Mouse (Mus musculus) stomach, embryonic 14.5 days (tissue): ENCODE measurements around the gene Slc25a23. TPM values are rescaled to one million over a fixed set of nuclear protein-coding genes. Genes with fewer than 3 reads are reported as not detected.
A peak's percentile ranks its signal among the peaks of the same experiment; 100 is the strongest.

Source experiments
- ATAC-seq: fragments of 200-750 bp; cut with Nextera tagmentation; 2 replicates; pipeline ENCODE4 v1.8.0; 2017; ENCODE audit warnings: low read depth, moderate TSS enrichment; ENCODE audit not compliant: insufficient number of reproducible peaks, insufficient read depth, low FRiP score
- H3K27ac ChIP-seq: fragments of 300-500 bp; sonication (generic); 2 replicates; pipeline ENCODE4 v1.5.1; 2014; ENCODE audit warnings: mild to moderate bottlenecking, low read length, moderate library complexity, mixed read lengths
- H3K27me3 ChIP-seq: fragments of 300-500 bp; sonication (generic); 2 replicates; pipeline ENCODE4 v1.6.1; 2014; ENCODE audit warnings: low read length, control low read depth, mixed read lengths; ENCODE audit not compliant: control insufficient read depth, insufficient read depth
- H3K36me3 ChIP-seq: fragments of 300-500 bp; sonication (generic); 2 replicates; pipeline ENCODE4 v1.6.1; 2014; ENCODE audit warnings: mild to moderate bottlenecking, control low read depth, low read length, moderate library complexity, mixed read lengths; ENCODE audit not compliant: control insufficient read depth, insufficient read depth
- H3K4me1 ChIP-seq: fragments of 300-500 bp; sonication (generic); 2 replicates; pipeline ENCODE4 v1.6.1; 2014; ENCODE audit warnings: low read length, control low read depth, mixed read lengths; ENCODE audit not compliant: control insufficient read depth, insufficient read depth
- H3K4me2 ChIP-seq: fragments of 300-500 bp; sonication (generic); replicated peaks from 2 replicates; pipeline ENCODE4 v1.6.1; 2014; ENCODE audit warnings: low read depth, low read length, control low read depth
- H3K4me3 ChIP-seq: fragments of 300-500 bp; sonication (generic); 2 replicates; pipeline ENCODE4 v1.5.1; 2014; ENCODE audit warnings: low read depth, low read length, control low read depth
- H3K9ac ChIP-seq: fragments of 300-500 bp; sonication (generic); replicated peaks from 2 replicates; pipeline ENCODE4 v1.6.1; 2014; ENCODE audit warnings: low read depth, mild to moderate bottlenecking, control low read depth, low read length, moderate library complexity, mixed read lengths
- H3K9me3 ChIP-seq: fragments of 300-500 bp; sonication (generic); 2 replicates; pipeline ENCODE4 v1.6.1; 2016; ENCODE audit warnings: low read depth, low read length, control low read depth; ENCODE audit not compliant: control insufficient read depth
- WGBS: fragments of 180-500 bp; shearing (Covaris S2); extraction: QIAGEN DNeasy Blood & Tissue Kit; methylation state at CpG from one replicate; pipeline ENCODE4 v1.1.7; 2014; 5-methylcytosine and 5-hydroxymethylcytosine counted together
- polyA plus RNA-seq: library from polyadenylated mRNA; unstranded; fragments of >200 nt; fragmentation: Nextera tagmentation; extraction: Ambion mirVana; gene quantifications from 2 replicates; pipeline ENCODE4 v1.2.1, GENCODE M21; 2014

Slc25a23 gene
- polyA plus RNA-seq, 1 experiment from 2014 or later, result 12.7 TPM

- ATAC-seq, result no peak
- Histone ChIP-seq H3K27me3 (no peaks in the 10 kb centered on the region), H3K36me3 (peaks cover 33% of the 10 kb centered on the region), H3K9me3 (no peaks in the 10 kb centered on the region), H3K4me1 (peaks cover 7% of the 10 kb centered on the region; the same call in 1 of the 2 replicates), H3K9ac (no peak within 1 kb of the TSS), H3K27ac (no peak within 1 kb of the TSS), H3K4me3 (no peak within 1 kb of the TSS), H3K4me2 (no peak within 1 kb of the TSS)
- 88% methylated on average over 9 of the region's 9 CpGs for WGBS
Measured at GRCm38 (mm10) chr17:56999968-57000609, 59.6 kb downstream of the Slc25a23 start, which contains the start of gene Pspn. Gene Pspn (minus strand): TSS chr17:57000018.

- Histone ChIP-seq H3K27me3 (no peaks in the 10 kb centered on the region), H3K36me3 (peaks cover 35% of the 10 kb centered on the region), H3K9me3 (no peaks in the 10 kb centered on the region), H3K27ac (no peak overlapping the region), H3K4me2 (no peak overlapping the region), H3K4me3 (no peak overlapping the region), H3K4me1 (peaks cover 7% of the 10 kb centered on the region; the same call in 1 of the 2 replicates), H3K9ac (no peak overlapping the region)
- 92% methylated on average over 9 of the region's 9 CpGs for WGBS
- ATAC-seq, result no peak
Measured at GRCm38 (mm10) chr17:56999414-56999813, 60.2 kb downstream of the Slc25a23 start.

DNA sequence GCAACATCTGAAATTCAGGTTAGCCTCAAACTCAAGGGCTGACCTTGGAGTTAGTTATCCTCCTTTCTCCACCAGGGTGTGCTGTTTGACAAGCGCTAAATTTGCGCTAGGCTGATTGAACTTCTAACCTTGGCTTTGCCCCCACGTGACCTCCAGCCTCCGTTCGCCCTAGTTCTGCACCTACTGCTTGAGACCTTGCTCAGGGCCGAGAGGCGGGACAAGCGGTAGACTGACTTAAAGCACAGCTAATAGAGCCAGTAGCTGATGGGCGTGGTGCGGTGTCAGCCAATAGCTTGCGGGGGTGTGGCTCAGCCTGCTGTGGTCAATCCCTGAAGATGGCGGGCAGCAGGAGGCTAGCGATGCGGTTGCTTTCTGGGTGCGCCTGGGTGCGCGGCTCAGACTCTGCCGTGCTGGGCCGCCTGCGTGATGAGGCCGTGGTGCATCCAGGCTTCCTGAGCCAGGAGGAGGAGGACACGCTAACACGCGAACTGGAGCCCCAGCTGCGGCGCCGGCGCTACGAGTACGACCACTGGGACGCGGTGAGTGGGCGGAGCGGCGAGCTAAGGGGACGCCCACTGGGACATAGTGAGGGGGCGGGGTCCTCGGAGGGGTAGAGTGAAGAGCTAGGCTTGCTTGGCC is 62.5 kb downstream of the Slc25a23 start, which contains the start of gene Alkbh7:
Alkbh7 (plus strand) TSS at position 311 of the 639 bp plus-strand sequence.
- H3K36me3 ChIP-seq, result peaks cover 39% of the 10 kb centered on the region
- peak; percentile 98 for ATAC-seq

GRCm38 (mm10) chr17:56996506-56996905 is 63.2 kb downstream of the Slc25a23 start:
- H3K4me2 ChIP-seq, result peak overlapping the region; percentile 30; the same call in 1 of the 2 replicates
- no peaks in the 10 kb centered on the region for H3K27me3 ChIP-seq
- peaks cover 7% of the 10 kb centered on the region; the same call in 1 of the 2 replicates for H3K4me1 ChIP-seq
- no peak overlapping the region for H3K27ac ChIP-seq
- H3K9me3 ChIP-seq, result no peaks in the 10 kb centered on the region
- no peak for ATAC-seq
- H3K9ac ChIP-seq, result no peak overlapping the region
- peak overlapping the region; percentile 73; the same call in 1 of the 2 replicates for H3K4me3 ChIP-seq
- peaks cover 40% of the 10 kb centered on the region for H3K36me3 ChIP-seq
- 61% methylated on average over 2 of the region's 2 CpGs for WGBS

More for the DNA sequence above, 62.5 kb downstream of the Slc25a23 start, which contains the start of gene Alkbh7:
- H3K9ac ChIP-seq, result peak within 1 kb of the TSS; percentile 57
- under 1% methylated on average over 38 of the region's 38 CpGs for WGBS
- peak within 1 kb of the TSS; percentile 73 for H3K4me3 ChIP-seq
- H3K4me1 ChIP-seq, result peaks cover 7% of the 10 kb centered on the region; the same call in 1 of the 2 replicates
- H3K9me3 ChIP-seq, result no peaks in the 10 kb centered on the region
- peak within 1 kb of the TSS; percentile 67 for H3K4me2 ChIP-seq
- no peaks in the 10 kb centered on the region for H3K27me3 ChIP-seq
- H3K27ac ChIP-seq, result peak within 1 kb of the TSS; percentile 76

GRCm38 (mm10) chr17:56995046-56995445 is 64.6 kb downstream of the Slc25a23 start:
- Histone ChIP-seq H3K36me3 (peaks cover 40% of the 10 kb centered on the region), H3K4me1 (peaks cover 13% of the 10 kb centered on the region), H3K27ac (no peak overlapping the region), H3K9me3 (no peaks in the 10 kb centered on the region), H3K27me3 (no peaks in the 10 kb centered on the region), H3K4me3 (no peak overlapping the region), H3K4me2 (no peak overlapping the region), H3K9ac (no peak overlapping the region)
- 90% methylated on average over 8 of the region's 8 CpGs for WGBS
- ATAC-seq, result no peak

Other genes starting within 250 kb of the Slc25a23 start
- gene Rfx2, start 228.8 kb downstream of the Slc25a23 start, polyA plus RNA-seq, result 6.7 TPM in 2 replicates
- not detected in 2 replicates for gene Acsbg2, start 185.4 kb downstream of the Slc25a23 start, polyA plus RNA-seq
- gene 1700061G19Rik, start 184.4 kb downstream of the Slc25a23 start, polyA plus RNA-seq, result 0.35 and 0.76 TPM in 2 replicates
- gene Mllt1, start 124.4 kb downstream of the Slc25a23 start, polyA plus RNA-seq, result 26.8 and 29.6 TPM in 2 replicates
- not detected in 2 replicates for gene Acer1, start 77.7 kb downstream of the Slc25a23 start, polyA plus RNA-seq
- 146 and 164 TPM in 2 replicates for gene Clpp, start 69.6 kb downstream of the Slc25a23 start, polyA plus RNA-seq
- gene Alkbh7, start 62.5 kb downstream of the Slc25a23 start, polyA plus RNA-seq, result 41.8 and 43.7 TPM in 2 replicates
- 0.83 and 1.0 TPM in 2 replicates for gene Pspn, start 59.8 kb downstream of the Slc25a23 start, polyA plus RNA-seq
- 56.3 and 59.8 TPM in 2 replicates for gene Gtf2f1, start 48.6 kb downstream of the Slc25a23 start, polyA plus RNA-seq
- gene Gm17949, start 48.4 kb downstream of the Slc25a23 start, polyA plus RNA-seq, result 0.64 and 0.77 TPM in 2 replicates
- gene Khsrp, start 28.3 kb downstream of the Slc25a23 start, polyA plus RNA-seq, result 45.8 and 46.4 TPM in 2 replicates
- 0.28 TPM in 1 of 2 replicates, not detected in the other for gene Slc25a41, start 18.2 kb downstream of the Slc25a23 start, polyA plus RNA-seq
- gene Crb3, start 758 bp downstream of the Slc25a23 start, polyA plus RNA-seq, result 43.8 and 44.2 TPM in 2 replicates
- gene Dennd1c, start 18.7 kb upstream of the Slc25a23 start, polyA plus RNA-seq, result 5.0 and 5.3 TPM in 2 replicates
- 33.9 and 34.9 TPM in 2 replicates for gene Tubb4a, start 27.9 kb upstream of the Slc25a23 start, polyA plus RNA-seq
- gene Tnfsf9, start 45.5 kb upstream of the Slc25a23 start, polyA plus RNA-seq, result 11.0 and 11.7 TPM in 2 replicates
- gene Cd70, start 89.9 kb upstream of the Slc25a23 start, polyA plus RNA-seq, result not detected in 2 replicates
- gene Tnfsf14, start 134.3 kb upstream of the Slc25a23 start, polyA plus RNA-seq, result 0.31 TPM in 1 of 2 replicates, not detected in the other
- gene C3, start 168.3 kb upstream of the Slc25a23 start, polyA plus RNA-seq, result 0.48 and 1.4 TPM in 2 replicates
- 38.6 and 40.6 TPM in 2 replicates for gene Gpr108, start 188.6 kb upstream of the Slc25a23 start, polyA plus RNA-seq
- gene Trip10, start 189.6 kb upstream of the Slc25a23 start, polyA plus RNA-seq, result 33.4 and 35.4 TPM in 2 replicates
- 1.8 and 2.7 TPM in 2 replicates for gene Vav1, start 219.2 kb upstream of the Slc25a23 start, polyA plus RNA-seq